Mouse (Mus musculus) T-helper 1 cell (primary cell): ENCODE data around the gene Tecr.

Source experiments
- in situ Hi-C: fragments of 300-600 bp; cut with MboI, MseI; formaldehyde crosslinking; loops from one replicate; pipeline ENCODE4 v1.15.1; 2025; ENCODE audit warnings: high pct_unique_total_duplicates

Tecr gene

GRCm38 (mm10) chr8:83607661-83608397 lies at the start of gene Tecr, which contains the start of gene Dnajb1:
Gene Tecr, minus strand, starts transcription at chr8:83607971.
Gene Dnajb1, plus strand, starts transcription at chr8:83608193.
- in situ Hi-C loops, result no loop called here

DNA sequence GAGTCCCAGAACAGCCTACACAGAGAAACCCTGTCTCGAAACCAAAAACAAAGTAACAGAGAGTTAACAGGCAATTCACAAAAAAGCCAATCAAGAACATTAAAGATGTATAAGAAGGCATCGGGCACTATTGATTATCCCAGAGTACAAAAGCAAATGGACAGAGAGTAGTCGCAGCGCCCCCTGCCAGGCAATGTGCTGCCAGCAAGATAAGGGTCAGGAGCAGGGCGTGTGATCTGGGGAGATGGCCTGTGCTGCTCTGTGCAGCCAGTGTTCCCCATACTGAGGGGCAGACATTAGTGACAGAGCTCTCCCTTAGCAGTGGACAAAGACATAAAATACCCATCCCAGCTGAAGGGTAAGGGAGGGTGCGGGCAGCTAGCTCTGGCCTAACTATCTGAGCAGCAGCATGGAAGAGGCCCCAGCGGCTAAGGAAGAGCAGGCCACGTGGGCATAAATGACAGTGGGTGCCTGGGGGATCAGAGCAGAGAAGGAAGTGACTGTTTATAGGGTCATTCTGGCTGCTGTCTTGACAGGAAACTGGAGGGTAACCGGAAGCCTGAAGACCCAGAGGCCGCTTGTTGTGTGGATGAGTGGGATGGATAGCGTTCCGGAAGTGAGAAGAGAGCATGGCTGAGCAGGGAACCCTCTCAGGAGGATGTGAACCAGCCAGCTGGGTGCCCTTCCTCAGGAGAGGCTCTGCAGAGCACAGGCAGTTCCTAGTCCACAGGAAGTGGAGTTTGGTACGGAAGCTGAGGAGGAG lies 48.9 kb upstream of the Tecr start:
- in situ Hi-C loops, result no loop called here

DNA sequence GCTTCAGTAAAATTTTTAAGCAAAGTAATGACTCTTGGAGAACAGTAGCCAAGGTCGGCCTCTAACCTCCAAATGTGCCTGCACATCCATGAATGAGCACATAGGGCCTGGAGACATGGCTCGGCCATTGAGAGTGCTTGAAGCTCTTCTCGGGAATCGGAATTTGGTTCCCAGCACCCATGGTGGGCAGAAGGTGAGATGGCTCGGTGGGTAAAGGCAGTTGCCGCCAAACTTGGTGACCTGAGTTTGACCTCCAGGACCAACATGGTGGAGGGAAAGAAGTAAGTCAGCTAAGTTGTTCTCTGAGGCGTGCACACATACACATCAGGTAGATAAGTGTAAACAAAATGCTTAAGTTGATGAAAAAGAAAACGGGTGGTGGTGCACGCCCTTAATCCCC lies 48.3 kb upstream of the Tecr start:
- in situ Hi-C loops, result no loop called here

GRCm38 (mm10) chr8:83654725-83655124 lies 47.0 kb upstream of the Tecr start:
- in situ Hi-C loops, result no loop called here

DNA sequence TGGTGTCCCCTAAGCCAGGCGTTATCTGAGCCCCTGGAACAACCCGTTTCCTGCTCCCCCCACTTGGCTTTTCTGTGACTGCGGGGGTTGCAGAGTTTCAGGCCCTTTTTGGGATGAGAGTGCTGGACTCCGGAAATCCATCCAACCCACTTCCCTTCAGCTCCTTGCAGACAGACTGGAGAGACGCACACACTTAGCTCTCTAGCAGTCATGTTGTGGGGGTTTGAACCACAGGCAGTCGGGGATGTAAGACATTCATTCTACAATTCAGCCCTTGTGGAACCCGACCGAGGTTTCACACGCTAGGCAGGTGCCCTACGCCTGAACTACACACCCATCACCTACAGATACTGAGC lies 45.9 kb upstream of the Tecr start:
- in situ Hi-C loops, result no loop called here

GRCm38 (mm10) chr8:83652744-83653661 lies 45.2 kb upstream of the Tecr start:
- in situ Hi-C loops, result no loop called here

DNA sequence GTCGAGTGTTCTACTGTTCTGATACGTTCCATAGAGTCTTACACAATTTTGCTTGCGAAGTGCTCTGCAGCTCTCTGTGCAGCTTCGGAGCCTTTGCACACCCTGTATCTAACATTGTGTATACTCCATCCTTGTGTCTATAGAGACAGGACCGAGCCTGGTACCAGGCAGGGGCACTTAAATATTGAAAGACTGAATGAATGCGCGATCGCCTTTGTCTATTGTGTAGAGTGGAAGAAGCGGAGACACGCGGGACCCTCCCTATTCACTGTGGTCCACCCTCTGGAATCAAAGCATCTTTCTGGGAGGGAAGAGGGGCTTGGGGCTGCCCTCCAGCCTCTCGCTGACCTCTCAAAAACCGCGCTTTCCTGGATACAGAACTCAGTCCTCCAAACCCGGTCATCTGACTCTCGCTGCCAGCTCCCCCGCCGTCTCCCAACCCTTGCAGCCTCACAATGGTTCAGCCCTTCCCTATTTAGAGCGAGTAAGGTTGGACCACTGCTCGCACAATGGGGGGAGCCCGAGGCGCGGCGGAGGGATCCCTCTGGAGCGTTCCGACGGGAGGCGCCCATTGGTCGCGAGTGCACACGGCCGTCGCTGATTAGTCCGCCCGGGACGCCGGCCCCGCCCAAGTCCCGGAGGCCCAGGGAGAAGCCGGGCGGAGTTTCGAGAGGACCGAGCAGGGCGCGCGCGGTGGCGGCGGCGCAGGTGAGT lies 44.4 kb upstream of the Tecr start, which contains the start of gene Gipc1:
TSS of gene Gipc1 (plus strand) at position 648 of the 714 bp plus-strand sequence.
- in situ Hi-C loops, result no loop called here

DNA sequence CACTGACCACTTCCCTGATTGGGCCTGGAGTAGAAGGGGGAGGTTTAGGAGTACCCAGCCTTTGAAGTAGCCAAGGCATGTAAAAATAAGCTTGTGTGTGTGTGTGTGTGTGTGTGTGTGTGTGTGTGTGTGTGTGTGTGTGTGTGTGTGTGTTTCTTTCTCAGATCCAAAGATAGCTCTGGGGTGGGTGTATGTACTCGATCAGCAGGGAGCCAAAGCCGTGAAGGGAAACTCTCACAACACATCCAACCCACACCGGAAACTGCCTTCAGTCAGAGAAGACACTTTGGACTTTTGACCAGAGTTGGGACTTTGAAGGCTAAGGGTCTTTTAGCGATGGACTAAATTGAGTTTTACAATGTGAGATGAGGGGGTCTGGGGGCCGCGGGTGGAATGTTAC lies 41.9 kb upstream of the Tecr start:
- in situ Hi-C loops, result no loop called here

GRCm38 (mm10) chr8:83648031-83648430 lies 40.3 kb upstream of the Tecr start:
- in situ Hi-C loops, result no loop called here

DNA sequence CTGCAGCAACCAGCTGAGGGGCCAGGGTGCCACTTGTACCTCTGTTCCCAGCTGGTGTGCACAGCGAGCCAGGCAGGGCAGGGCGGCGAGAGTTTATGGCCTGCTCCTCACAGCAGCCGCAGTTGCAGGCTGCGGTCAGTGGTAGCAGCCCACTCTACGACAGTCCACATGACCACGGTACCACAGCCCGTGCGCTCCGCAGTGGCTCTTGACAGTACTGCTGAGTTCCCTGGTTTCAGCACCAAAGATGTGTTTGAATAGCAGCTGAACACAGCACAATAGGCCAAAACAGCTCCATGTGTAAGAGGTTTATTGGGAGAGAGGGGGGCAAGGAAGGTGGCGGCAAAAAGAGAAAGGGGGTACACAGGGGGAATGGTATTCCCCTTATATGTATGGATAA lies 39.7 kb upstream of the Tecr start:
- in situ Hi-C loops, result no loop called here

- in situ Hi-C loops, result no loop called here
These were observed 31.9 kb upstream of the Tecr start for GRCm38 (mm10) chr8:83639649-83640048.

DNA sequence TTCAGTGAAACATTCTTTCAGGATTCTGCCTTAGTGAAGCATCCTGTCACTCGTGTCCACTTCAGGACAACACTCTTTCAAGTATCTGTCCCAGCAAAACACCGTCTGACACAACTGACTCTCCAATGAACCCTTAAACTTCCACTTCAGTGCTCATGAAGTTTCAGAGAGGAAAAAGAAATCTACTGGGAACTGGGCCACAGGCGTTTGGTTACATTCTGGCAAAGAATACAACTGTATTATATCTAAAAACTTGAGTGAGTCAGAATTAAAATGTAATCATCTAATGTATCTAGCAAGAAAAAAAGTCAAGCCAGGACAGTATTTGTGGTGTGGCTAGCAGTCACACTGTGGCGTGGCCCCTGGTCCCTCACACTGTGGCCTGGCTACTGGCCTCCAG lies 31.1 kb upstream of the Tecr start:
- in situ Hi-C loops, result no loop called here

- in situ Hi-C loops, result no loop called here
These were observed 24.4 kb upstream of the Tecr start for GRCm38 (mm10) chr8:83632083-83632707.

DNA sequence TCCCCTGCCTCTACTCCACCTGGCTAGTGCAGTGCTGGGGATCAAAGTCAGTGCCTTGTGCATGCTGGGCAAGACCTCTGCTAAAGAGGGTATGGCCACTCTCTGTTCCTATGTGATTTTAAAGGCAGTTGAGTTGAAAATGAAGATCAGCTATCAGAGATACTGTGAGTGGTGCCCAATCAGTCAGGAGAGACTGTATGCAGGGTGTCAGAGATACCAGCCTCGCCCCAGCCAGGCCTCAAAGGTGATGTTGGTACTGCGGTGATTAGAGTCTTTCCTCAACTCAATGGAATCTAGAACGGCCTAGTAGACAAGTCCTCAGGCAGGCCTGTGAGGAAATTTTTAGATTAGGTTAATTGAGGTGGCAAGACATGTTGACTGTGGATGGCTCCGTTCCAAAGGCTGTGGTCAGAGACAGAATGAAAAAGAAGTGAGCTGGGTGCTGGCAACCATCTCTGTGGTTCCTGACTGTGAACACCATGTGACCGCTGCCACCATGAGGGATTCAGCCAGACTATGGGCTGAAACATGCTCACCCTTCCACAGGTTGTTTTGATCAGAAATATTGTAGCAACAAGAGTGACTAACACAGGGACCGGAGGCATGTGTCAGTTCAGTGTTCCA lies 18.0 kb upstream of the Tecr start:
- in situ Hi-C loops, result no loop called here

- in situ Hi-C loops, result loop anchor here (5.0 kb wide), 1 partner anchor 97 kb away; no protein-coding TSS in a partner anchor
These were observed 17.0 kb upstream of the Tecr start for GRCm38 (mm10) chr8:83624739-83625138.

- in situ Hi-C loops, result loop anchor here (5.0 kb wide), 1 partner anchor 96 kb away; no protein-coding TSS in a partner anchor
These were observed 15.8 kb upstream of the Tecr start for GRCm38 (mm10) chr8:83623549-83623948.

- in situ Hi-C loops, result loop anchor here (5.0 kb wide), 1 partner anchor 95 kb away; no protein-coding TSS in a partner anchor
These were observed 14.7 kb upstream of the Tecr start for GRCm38 (mm10) chr8:83622389-83622989.

GRCm38 (mm10) chr8:83621691-83622388 lies 14.1 kb upstream of the Tecr start:
- in situ Hi-C loops, result loop anchor here (5.0 kb wide), 1 partner anchor 95 kb away; no protein-coding TSS in a partner anchor
